Comparison of ENCODE assay signal across 11 mouse cellular contexts in the genomic region with DNA sequence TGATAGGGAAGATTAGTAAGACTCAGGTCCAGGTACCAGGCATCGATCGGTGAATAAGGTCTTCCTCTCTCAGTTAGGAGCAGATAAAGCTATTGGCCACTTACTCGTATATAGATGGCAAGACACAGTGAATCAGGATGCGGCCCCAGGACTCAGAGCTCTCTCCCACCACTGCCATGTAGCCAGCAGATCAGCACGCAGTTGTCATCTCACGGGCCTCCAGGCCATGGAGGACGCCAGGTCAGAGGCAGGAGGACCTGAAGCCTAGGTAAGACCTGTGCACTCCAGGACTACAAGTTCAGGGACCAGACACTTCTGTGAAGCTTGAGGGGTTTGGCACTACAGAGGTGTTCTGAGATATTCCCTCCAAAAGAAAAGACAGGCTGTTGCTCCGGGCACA. TPM values are rescaled to one million over a fixed set of nuclear protein-coding genes. Genes with fewer than 3 reads are reported as not detected.
DNase-seq lines count a peak whose midpoint lies in the region.
"Had no signal": no experiment of that assay in that cellular context is flagged by ENCODE, and none has a peak within 500 bp of the region (broad histone marks: within the 10 kb centered on the region; RNA-seq: fewer than 3 reads in every experiment).

No protein-coding gene starts in this region.

- peak; percentile 2 for DNase-seq in cerebellum, adult 11 months
- no peak for DNase-seq in cerebellum, postnatal 14 days
- peak; percentile 23 for DNase-seq in cerebellum, adult 9-11 months
- DNase-seq in cerebellum, adult 8-10 months: no peak
- peak; percentile 82 for DNase-seq in heart, adult 11 months
- no peak for DNase-seq in heart, adult 18-20 months
- DNase-seq: adrenal gland, adult 8-10 months; adrenal gland, postnatal 25 days; cerebellum, postnatal 10 days; gastrocnemius, postnatal 14 days; kidney, adult 2 months had no signal

RNA-seq across cellular contexts. Expression of a gene that starts 21.2 kb away (rescaled TPM):
- total RNA-seq in heart, adult 18-20 months (2021): 10 to 100 TPM; 13.3 to 13.8 TPM

Comparison
In these comparisons a context has a peak if more than half of its experiments do, and no peak if none do; other contexts are left out.
1. DNase-seq: peak in cerebellum, adult 11 months (single experiment), cerebellum, adult 9-11 months (single experiment) and heart, adult 11 months (single experiment); none in cerebellum, postnatal 14 days (0 of 2), cerebellum, adult 8-10 months (single experiment) and heart, adult 18-20 months (0 of 2).